Mouse (Mus musculus) c-Kit-positive CD71-positive TER-119-positive erythroid progenitor cells, embryonic 14.5 days (primary cell): ENCODE results near the gene Adam22.

ENCODE experiments used
- DNase-seq: peaks from one replicate; pipeline ENCODE4 v3.0.0-alpha.2; 2013; ENCODE audit warnings: low spot score

Gene Adam22

DNA sequence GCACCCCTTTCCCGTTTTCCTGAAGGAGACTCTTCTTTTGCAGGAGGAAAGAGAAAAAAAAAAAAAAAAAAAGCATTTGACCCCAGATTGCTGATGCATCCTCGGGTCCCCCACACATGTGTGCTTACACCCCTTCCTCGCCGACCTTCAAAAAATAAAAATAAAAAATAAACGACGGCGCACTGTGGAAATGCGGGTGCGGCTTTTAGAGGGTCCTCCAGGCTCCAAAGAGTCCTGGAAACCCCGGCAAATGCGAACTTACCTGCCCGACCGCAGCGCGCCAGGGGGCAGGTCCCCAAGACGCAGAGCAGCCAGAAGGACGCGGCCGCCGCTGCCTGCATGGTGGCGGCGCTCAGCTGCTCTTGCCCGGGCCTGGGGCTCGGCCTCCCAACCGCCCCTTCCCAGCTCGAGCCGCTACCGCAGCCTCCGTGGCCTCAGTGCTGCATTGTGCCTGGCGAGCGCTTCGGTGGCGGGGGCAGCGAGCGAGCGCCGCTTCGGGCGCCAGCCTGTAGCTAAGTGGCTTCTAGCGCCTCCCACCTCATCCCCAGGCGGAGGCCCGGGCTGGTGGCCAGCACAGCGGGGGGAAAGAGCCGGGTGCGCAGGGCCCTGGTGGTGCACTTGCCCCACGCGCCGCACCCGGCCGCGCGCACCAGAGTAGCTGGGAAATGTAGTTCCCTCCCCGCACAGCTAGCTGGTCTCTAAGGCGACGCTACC is at the start of gene Adam22:
Adam22 (minus strand) TSS at position 547 of the 714 bp plus-strand sequence.
- no peak for DNase-seq

GRCm38 (mm10) chr5:8417443-8417842 is 49.5 kb upstream of the Adam22 start:
- no peak for DNase-seq

DNA sequence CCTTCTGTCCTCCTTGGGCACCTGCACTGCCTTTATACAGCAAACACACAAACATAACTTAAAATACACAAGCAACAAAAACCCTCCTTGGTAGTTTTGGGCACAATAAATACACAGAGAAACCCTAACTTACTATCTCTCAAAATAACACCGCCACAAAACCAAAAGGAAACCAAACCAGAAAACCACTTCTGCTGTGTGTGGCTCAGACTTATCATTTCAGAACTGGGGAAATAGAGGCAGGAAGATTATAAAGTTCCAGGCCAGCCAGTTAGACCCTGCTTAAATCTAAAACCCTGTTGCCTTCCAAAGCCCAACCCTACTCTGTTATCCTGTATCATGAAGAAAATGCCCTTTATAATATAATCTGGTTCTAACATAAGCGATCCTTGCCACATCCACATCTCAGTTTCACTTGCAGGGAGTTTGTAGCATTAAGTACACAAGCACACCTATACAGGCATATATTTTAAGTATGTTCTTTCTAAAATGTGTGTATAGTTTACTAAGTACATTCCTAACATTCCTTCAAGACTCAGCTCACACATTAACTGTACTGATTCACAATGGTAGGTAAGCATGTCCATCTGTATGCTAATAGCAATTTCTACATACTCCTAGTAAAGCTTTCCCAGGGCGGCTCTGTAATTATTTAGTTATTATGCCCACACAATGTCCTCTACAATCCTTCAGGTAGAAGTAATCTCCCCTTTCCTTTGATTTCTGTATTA is 48.9 kb upstream of the Adam22 start:
- DNase-seq, result no peak

GRCm38 (mm10) chr5:8408746-8409145 is 40.8 kb upstream of the Adam22 start:
- DNase-seq, result no peak

DNA sequence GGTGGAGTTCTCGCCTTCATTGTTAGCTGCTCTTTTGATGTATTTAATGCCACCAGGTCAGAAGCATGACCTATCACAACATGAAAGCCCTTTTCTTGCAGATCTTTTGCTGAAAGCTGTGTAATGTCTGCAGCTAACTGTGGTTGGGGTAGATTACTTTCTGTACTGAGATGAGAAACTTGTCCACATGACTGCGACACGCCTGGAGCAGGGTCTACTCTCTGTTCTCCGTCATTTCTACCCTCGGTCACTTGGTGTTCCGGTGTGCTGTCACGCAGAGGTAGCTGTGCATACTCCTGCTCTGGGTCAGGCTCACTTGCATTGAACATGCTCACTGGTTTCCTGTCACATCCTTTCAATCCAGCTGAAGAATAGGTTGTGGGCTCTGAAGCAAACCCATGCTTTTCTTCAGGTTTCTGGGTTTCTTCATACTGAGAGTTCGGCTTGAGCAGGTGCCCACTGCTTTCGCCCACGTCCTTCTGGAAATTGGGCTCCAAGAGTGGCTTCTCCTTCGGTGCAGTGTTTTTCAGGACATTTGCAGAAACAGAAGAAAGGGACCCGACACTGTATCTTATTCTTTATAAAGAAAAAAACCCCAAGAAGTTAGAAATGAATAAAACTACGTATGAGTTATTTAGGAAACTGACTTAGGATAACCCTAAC is 29.8 kb upstream of the Adam22 start:
- DNase-seq, result no peak

DNA sequence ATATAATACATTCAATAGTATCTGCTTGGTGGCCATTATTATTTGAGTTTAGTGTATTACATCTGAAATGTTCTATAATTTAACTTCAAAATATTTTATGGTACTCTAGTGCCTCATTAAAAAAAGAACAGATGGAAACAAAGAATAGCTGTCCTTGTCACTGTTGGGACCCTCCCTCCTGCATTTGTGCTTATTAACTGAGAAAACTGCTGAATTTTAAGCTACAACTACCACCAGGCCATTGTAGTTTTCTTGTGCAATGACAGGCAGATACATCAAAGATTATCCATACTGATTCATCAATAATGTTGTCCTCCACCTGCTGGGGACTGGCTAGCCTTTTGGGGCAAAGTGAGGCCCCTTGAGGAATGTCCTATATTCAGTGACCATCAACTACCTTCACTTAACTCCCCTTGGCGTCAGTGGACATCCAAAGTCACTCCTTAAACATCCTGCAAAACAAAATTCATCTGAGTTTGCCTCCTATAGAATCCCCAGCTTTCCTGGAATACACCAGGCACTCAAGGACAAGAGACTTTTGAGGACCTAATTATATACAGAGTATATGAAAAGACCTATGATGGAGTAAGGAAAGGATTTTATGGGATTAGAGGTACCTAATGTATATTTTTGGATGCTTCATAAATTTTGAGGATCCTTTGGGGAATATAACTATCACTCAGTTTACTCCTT is 26.1 kb upstream of the Adam22 start:
- DNase-seq, result no peak

GRCm38 (mm10) chr5:8374297-8374906 is 6.4 kb upstream of the Adam22 start:
- DNase-seq, result no peak

DNA sequence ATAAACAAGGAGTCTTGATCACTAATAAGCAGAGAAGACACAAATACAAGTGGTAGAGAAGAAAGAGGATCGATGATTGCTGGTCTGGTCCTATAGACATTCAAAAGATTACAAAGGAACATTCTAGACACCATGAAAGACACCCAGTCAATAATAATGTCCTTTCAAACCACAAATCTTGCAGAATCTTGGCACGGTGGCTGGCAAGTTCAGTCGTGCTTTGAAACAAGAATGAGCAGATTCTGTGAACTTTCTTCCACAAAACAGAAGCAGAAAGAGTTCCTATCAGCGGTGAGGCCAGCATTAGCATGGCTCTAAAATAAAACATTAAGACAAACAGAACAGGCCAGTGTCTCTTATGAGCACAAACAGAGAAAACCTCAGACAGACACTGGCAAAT is 5.5 kb upstream of the Adam22 start:
- DNase-seq, result no peak

- no peak for DNase-seq
Observed at GRCm38 (mm10) chr5:8368781-8369180, 821 bp upstream of the Adam22 start.

- DNase-seq, result no peak
Observed at GRCm38 (mm10) chr5:8368328-8368692, 350 bp upstream of the Adam22 start.

DNA sequence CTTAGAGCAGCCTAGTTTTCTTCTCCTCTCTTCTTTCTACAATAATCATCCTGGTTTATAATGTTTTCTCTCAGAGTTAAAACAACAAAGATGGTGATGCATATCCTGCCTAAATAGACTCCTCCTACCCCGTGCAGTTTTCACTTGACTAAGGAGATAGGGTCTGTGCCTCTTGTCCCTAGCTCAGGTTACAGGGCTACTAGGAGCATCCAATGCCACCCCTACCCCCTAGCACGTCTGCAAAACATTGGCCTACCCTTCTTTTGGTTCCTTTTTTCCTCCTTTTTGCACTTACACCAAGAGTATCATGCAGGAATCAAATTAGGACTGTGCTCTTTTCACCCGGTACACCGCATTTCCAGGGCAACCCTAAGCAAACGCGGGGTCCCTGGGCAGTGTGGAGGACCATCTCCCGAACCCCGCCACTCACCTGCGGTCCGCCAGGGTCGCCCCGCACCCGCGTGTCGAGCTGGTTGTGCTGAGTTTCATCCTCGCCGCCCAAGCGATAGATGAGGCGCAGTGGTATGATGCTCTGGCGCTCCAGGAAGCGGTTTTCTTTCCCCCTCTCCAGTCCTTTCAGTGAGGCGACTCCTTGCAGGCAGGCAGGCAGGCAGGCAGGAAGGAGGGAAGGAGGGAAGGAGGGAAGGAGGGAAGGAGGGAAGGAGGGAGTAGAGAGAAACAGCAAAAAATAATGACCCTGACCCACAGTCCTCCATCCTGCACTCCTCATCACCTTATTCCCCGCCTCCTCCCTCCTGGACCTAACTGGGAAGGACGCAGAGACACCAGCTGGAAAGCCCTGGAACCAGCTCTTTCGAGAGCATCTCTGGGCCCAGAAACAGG is 968 bp downstream of the Adam22 start:
- DNase-seq, result no peak

GRCm38 (mm10) chr5:8362361-8362760 is 5.6 kb downstream of the Adam22 start:
- DNase-seq, result no peak

- no peak for DNase-seq
Observed at GRCm38 (mm10) chr5:8357677-8358076, 10.3 kb downstream of the Adam22 start.

DNA sequence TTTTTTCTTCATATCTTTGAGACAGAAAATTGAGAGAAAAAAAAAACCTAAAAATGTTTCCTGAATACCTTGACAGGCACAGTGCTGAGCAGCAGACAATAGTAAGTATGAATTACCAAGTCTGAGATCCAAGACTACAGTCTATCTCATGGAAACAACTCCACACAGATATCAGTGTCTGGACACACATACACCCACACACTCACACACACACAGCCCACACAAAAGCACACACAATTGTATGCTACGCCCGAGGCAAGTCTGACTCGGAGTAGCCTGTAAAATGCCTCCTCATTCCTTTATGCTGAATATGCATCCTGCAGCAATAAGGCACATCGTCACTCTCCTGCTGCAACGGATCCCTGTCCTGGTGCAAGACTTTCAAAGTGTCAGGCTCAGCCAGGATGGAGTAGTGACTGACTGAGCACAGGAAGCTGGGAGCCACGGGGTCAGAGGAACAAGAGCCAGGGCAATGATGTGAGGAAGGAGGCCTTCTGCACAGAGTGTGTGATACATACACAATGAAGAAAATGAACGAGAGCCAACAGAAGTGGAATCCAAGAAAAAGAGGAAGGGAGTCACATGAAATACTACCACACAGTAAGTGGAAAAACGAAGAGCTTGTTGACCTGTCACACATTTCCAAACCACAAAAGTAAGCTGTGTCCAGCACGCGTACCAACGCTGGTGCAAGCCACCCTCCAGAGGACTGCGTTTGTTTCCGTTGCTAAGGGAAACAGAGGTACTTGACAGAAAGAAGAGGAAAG is 10.9 kb downstream of the Adam22 start:
- no peak for DNase-seq

DNA sequence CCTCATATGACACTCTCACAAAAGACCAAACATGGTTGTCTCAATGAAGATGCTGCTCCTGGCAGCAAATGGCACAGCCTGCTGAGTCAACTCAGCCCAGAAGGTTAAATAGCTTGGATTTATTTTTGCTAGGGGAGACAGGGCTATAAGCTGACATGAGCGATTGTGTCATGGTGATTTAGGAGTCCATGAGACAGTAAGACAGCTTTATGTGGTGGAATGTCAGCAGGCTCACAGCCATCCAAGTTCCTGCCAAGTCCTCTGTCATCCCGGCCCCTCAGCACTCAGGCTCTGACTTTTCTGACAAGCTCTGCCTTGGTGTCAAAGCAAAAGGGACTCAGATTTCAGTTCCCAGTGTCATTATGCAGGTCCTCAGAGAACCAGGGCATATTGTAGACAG is 11.6 kb downstream of the Adam22 start:
- DNase-seq, result no peak

GRCm38 (mm10) chr5:8349557-8349956 is 18.4 kb downstream of the Adam22 start:
- no peak for DNase-seq

- DNase-seq, result no peak
Observed at GRCm38 (mm10) chr5:8346329-8346728, 21.6 kb downstream of the Adam22 start.

DNA sequence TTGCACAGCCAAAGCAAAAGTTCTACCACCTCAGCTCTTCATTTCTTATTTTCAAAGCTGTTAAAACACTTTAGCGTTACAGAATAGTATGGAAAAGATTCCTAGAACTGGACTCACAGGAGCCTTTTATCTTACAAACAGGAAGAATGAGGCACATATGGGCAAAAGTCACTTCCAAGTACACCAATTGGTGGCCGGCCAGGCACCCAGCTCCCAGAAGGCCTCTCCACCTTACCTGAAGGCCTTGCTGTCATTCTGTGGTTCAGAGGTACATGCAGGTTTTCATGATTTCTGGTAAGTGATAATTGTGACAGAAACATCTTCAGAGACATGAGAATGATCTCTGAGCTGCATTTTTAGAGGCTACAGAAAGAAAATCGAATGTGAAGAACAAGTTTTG is 24.7 kb downstream of the Adam22 start:
- no peak for DNase-seq

- DNase-seq, result no peak
Observed at GRCm38 (mm10) chr5:8341676-8342075, 26.3 kb downstream of the Adam22 start.

DNA sequence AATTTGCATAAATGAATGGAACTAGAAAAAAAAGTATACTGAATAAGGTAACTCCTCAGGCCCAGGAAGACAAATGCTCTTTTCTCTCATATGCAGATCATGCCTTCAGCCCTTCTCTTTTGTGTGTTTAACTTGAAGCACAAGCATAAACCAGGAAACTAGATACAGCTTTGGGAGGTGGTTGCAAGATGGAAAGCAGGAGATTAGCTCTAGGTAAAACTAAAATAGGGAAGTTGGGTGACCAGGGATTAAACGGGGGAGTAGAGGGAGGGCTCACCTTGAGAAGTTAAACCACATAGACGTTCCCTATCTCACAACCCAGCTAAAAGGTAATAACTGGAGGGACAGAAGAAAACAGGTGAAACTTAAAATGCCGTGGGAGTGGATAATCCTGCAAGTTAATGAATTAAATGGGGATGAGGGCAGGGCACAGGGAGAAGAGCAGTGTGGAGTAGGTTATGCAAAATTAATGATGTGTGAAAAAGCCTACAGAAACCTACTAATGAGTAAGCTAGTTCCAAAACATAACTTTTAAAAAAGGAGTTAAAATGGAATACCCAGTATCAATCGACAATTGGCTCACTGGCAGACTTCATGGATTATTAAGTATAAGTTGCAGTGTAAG is 40.2 kb downstream of the Adam22 start:
- no peak for DNase-seq
